Mouse (Mus musculus) hindbrain, postnatal 0 days (tissue): ENCODE results near the gene Prex1. TPM values are rescaled to one million over a fixed set of nuclear protein-coding genes. Genes with fewer than 3 reads are reported as not detected.

Experiments
- ATAC-seq: fragments of 200-750 bp; cut with Nextera tagmentation; 2 replicates; pipeline ENCODE4 v1.8.0; 2017; ENCODE audit warnings: mild to moderate bottlenecking, moderate TSS enrichment, moderate library complexity
- DNase-seq: peaks from one replicate; pipeline ENCODE4 v3.0.0-alpha.2; 2015; ENCODE audit warnings: low spot score
- H3K27ac ChIP-seq: fragments of 300-500 bp; sonication (generic); 2 replicates; pipeline ENCODE4 v1.5.1; 2014; ENCODE audit warnings: mild to moderate bottlenecking
- H3K27me3 ChIP-seq: fragments of 300-500 bp; sonication (generic); 2 replicates; pipeline ENCODE4 v1.6.1; 2014; ENCODE audit warnings: low read length, mixed read lengths; ENCODE audit not compliant: insufficient read depth
- H3K36me3 ChIP-seq: fragments of 300-500 bp; sonication (generic); 2 replicates; pipeline ENCODE4 v1.6.1; 2014; ENCODE audit warnings: low read length, mixed read lengths; ENCODE audit not compliant: insufficient read depth
- H3K4me1 ChIP-seq: fragments of 300-500 bp; sonication (generic); 2 replicates; pipeline ENCODE4 v1.6.1; 2014; ENCODE audit warnings: antibody characterized with exemption, low read length, mixed read lengths; ENCODE audit not compliant: insufficient read depth
- H3K4me2 ChIP-seq: fragments of 300-500 bp; sonication (generic); 2 replicates; pipeline ENCODE4 v1.6.1; 2014; ENCODE audit warnings: low read depth, mild to moderate bottlenecking, low read length, moderate library complexity, mixed read lengths
- H3K4me3 ChIP-seq: fragments of 300-500 bp; sonication (generic); 2 replicates; pipeline ENCODE4 v1.5.1; 2014; ENCODE audit warnings: low read length
- H3K9ac ChIP-seq: fragments of 300-500 bp; sonication (generic); replicated peaks from 2 replicates; pipeline ENCODE4 v1.6.1; 2014; ENCODE audit warnings: mild to moderate bottlenecking, low read length, moderate library complexity, mixed read lengths
- H3K9me3 ChIP-seq: fragments of 300-500 bp; sonication (generic); 2 replicates; pipeline ENCODE4 v1.6.1; 2016; ENCODE audit warnings: low read length, mixed read lengths
- CTCF ChIP-seq: IDR thresholded peaks from 2 replicates; pipeline ENCODE4 v1.5.1; 2016; ENCODE audit warnings: antibody characterized with exemption, control low read depth, low read depth
- WGBS: fragments of 180-500 bp; shearing (Covaris S2); extraction: QIAGEN DNeasy Blood & Tissue Kit; methylation state at CpG from one replicate; pipeline ENCODE4 v1.1.7; 2014; 5-methylcytosine and 5-hydroxymethylcytosine counted together
- polyA plus RNA-seq: library from polyadenylated mRNA; unstranded; fragments of >200 nt; fragmentation: Nextera tagmentation; extraction: Ambion mirVana; gene quantifications from 2 replicates; pipeline ENCODE4 v1.2.1, GENCODE M21; 2015
- total RNA-seq: library from RNA; depleted of rRNA; stranded (reverse); fragments of >200 nt; gene quantifications from 2 replicates; pipeline ENCODE4 v1.2.3, GENCODE M21; 2014

The Prex1 gene
- total and polyA plus RNA-seq, 2 experiments from 2014 or later: 24.2 to 63.2 TPM

DNA sequence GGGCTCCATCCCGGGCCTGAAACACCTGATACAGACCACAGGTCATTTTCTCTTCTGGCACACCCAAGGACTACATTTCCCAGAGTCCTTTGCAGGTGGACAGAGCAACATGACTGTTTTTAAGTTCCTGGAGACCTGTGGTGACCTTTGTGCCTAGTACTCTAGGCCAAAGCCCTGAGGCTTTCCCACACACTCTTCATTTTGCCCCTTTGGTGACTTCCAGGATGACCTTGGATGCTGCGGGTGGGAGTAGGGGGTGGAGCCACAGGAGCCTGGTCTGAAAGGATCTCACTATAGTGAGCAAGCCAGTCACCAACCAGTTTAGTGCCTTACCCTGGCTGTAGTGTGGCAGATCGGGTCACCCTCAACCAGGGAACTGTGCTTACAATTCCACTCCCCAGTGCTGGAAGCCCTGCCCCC is 14.6 kb upstream of the Prex1 start:
- no peaks in the 10 kb centered on the region for H3K36me3 ChIP-seq
- no peak for ATAC-seq
- TF ChIP-seq CTCF: no peak
- H3K4me2 ChIP-seq: no peak overlapping the region
- no peaks in the 10 kb centered on the region for H3K27me3 ChIP-seq
- peak; percentile 29 for DNase-seq
- WGBS: 43% methylated on average over 3 of the region's 3 CpGs
- H3K4me1 ChIP-seq: peaks cover 10% of the 10 kb centered on the region; the same call in 1 of the 2 replicates
- no peak overlapping the region for H3K9ac ChIP-seq
- H3K9me3 ChIP-seq: no peaks in the 10 kb centered on the region
- H3K27ac ChIP-seq: no peak overlapping the region
- no peak overlapping the region for H3K4me3 ChIP-seq

DNA sequence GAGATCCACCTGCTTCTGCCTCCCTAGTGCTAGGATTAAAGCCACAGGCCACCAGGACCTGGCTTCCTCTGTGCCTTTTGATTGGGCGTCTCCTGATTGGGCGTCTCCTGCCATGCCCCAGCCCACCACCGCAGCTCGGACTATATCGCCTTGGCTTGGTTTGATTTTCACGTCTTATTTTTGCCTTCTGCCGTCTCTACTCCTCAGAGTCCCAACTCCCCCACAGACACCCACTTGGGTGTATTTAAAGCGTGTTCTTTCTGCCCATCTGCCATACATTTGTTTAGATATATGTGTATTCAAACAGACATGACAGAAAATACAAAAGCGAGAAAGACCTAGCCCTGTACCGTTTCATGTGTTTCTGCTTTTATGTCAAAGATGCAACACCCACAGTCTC is 14.2 kb upstream of the Prex1 start:
- H3K27me3 ChIP-seq: no peaks in the 10 kb centered on the region
- no peak overlapping the region for H3K4me2 ChIP-seq
- H3K4me1 ChIP-seq: peaks cover 10% of the 10 kb centered on the region; the same call in 1 of the 2 replicates
- H3K9me3 ChIP-seq: no peaks in the 10 kb centered on the region
- no peak overlapping the region for H3K4me3 ChIP-seq
- TF ChIP-seq CTCF: no peak
- no peak overlapping the region for H3K9ac ChIP-seq
- ATAC-seq: no peak
- no peaks in the 10 kb centered on the region for H3K36me3 ChIP-seq
- no peak overlapping the region for H3K27ac ChIP-seq
- no peak for DNase-seq
- WGBS: 82% methylated on average over 10 of the region's 10 CpGs

DNA sequence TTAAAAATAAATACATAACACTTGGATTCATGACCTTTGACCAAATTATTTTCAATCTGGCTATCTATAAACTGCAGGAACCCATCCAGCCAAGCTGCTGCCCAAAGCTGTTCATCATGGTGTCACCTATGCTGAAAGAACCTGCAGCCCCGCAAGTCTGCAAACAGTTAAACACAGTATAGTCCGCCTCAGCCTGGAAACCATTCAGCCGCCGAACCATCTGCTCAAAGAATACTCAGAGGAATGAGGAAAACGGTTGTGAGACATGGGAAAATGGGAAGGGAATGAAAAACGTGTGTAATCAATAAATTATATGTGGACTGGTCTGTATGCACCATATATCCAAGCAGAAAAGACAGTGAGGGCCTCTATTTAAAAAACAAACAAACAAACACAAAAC is 13.3 kb upstream of the Prex1 start:
- Histone ChIP-seq H3K4me1 (peaks cover 10% of the 10 kb centered on the region; the same call in 1 of the 2 replicates), H3K4me3 (no peak overlapping the region), H3K27ac (no peak overlapping the region), H3K27me3 (no peaks in the 10 kb centered on the region), H3K36me3 (no peaks in the 10 kb centered on the region), H3K4me2 (no peak overlapping the region), H3K9ac (no peak overlapping the region), H3K9me3 (no peaks in the 10 kb centered on the region)
- ATAC-seq: no peak
- DNase-seq: peak; percentile 41
- WGBS: 24% methylated on average over 6 of the region's 6 CpGs
- no peak for TF ChIP-seq CTCF

DNA sequence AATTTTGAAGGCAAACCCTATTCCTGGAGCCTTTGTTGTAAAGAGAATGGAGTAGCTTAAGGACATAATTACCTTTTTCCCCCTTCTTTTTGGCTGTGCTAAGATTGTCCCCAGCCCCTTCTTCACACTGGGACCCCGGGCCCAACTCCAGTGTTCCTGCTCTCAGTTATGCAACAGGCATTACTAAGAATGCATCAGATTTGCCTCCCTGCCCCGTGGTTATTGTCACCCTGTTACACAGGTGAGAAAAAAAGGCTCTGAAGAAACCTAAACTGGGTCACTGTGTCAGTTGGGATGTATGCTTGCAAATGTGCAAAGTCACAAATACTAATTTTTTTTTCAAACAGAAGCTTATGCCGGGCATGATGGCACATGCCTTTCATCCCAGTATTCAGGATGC is 6.8 kb upstream of the Prex1 start:
- no peak for TF ChIP-seq CTCF
- Histone ChIP-seq H3K36me3 (no peaks in the 10 kb centered on the region), H3K4me1 (no peaks in the 10 kb centered on the region), H3K27me3 (no peaks in the 10 kb centered on the region), H3K4me2 (no peak overlapping the region), H3K9me3 (no peaks in the 10 kb centered on the region), H3K4me3 (no peak overlapping the region), H3K9ac (no peak overlapping the region), H3K27ac (no peak overlapping the region)
- no peak for DNase-seq
- ATAC-seq: no peak
- 73% methylated on average over 3 of the region's 3 CpGs for WGBS

DNA sequence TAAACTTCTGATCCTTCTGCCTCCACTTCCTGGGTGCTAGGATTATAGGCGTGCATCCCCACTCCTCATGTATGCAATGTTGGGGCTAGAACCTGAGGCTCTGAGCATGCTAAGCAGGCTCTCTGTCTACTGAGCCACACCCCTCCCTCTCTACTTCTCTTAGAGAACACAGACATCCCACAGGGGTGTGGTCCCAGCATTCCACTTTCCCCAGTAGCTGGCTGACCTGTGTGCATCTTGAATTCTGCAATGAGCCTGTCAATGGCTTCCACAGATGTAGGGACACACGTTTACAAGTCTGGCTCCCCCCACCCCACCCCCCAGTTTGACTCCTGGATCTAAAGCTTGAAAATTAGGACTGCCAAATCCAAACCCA is 6.3 kb upstream of the Prex1 start:
- TF ChIP-seq CTCF: no peak
- no peak for ATAC-seq
- Histone ChIP-seq H3K4me1 (no peaks in the 10 kb centered on the region), H3K4me2 (no peak overlapping the region), H3K27me3 (no peaks in the 10 kb centered on the region), H3K9ac (no peak overlapping the region), H3K27ac (no peak overlapping the region), H3K9me3 (no peaks in the 10 kb centered on the region), H3K36me3 (no peaks in the 10 kb centered on the region), H3K4me3 (no peak overlapping the region)
- DNase-seq: no peak
- 63% methylated on average over 2 of the region's 2 CpGs for WGBS

DNA sequence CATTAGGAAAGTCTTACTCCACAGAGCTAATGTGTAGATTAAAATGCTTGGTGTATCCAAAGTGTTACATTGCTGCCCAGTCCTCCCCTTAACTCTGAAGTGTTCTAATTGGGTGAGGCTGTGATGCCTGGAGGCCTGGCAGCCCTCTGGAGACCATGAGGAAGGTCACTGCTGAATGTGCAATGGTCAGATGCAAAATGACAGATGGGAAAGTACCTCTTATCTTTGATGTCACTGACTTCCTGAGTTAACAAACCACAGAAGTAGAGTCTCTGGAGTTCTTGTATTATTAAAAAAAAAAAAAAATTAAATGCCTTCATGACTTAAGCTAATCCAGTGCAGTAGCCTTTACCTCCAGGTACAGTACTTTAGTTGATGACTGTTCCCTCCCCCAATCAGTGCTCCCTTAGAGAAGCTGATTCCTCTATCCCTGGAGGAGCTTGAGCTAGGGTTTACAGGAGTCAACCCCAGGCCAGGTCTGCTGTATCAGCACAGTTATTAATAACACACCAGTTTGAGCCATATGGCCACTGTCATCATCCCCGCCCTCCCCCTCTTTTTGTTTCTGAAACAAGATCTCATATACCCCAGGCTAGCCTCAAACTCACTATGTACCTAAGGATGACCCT is 5.8 kb upstream of the Prex1 start:
- H3K27me3 ChIP-seq: no peaks in the 10 kb centered on the region

DNA sequence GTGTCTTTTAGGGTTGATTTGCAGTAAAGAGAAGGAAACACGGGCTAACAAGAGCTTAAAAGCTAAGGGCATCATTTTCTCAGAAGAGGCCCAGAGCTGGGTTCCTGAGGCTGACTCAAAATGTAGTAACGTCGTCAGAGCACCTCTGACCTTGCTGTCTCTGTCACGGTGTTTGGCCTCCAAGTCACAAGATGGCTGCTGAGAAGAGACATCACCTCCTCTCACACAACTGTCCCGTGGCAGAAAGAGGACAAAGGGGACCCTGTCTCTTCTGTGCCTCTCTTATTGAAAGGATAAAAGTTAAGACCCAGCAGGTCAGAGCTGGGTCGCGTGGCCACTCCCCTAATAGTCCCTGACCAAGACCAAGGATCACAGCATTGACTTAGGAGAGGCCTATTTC is 2.4 kb upstream of the Prex1 start:
- DNase-seq: no peak
- Histone ChIP-seq H3K4me2 (no peak overlapping the region), H3K27me3 (no peaks in the 10 kb centered on the region), H3K27ac (no peak overlapping the region), H3K36me3 (no peaks in the 10 kb centered on the region), H3K4me1 (peaks cover 5% of the 10 kb centered on the region; the same call in 1 of the 2 replicates), H3K4me3 (no peak overlapping the region), H3K9ac (no peak overlapping the region), H3K9me3 (no peaks in the 10 kb centered on the region)
- 59% methylated on average over 7 of the region's 7 CpGs for WGBS
- ATAC-seq: no peak
- TF ChIP-seq CTCF: no peak

More for the DNA sequence above, 5.8 kb upstream of the Prex1 start:
- no peak for TF ChIP-seq CTCF
- 100% methylated on average over 1 of the region's 1 CpGs for WGBS
- DNase-seq (no peak), ATAC-seq (no peak)
- no peak overlapping the region for H3K27ac ChIP-seq
- no peak overlapping the region for H3K4me2 ChIP-seq
- H3K9me3 ChIP-seq: no peaks in the 10 kb centered on the region
- no peak overlapping the region for H3K9ac ChIP-seq
- H3K4me1 ChIP-seq: no peaks in the 10 kb centered on the region
- H3K36me3 ChIP-seq: no peaks in the 10 kb centered on the region
- H3K4me3 ChIP-seq: no peak overlapping the region
